Comparison of ENCODE assay signal across 14 mouse cellular contexts in the genomic region with DNA sequence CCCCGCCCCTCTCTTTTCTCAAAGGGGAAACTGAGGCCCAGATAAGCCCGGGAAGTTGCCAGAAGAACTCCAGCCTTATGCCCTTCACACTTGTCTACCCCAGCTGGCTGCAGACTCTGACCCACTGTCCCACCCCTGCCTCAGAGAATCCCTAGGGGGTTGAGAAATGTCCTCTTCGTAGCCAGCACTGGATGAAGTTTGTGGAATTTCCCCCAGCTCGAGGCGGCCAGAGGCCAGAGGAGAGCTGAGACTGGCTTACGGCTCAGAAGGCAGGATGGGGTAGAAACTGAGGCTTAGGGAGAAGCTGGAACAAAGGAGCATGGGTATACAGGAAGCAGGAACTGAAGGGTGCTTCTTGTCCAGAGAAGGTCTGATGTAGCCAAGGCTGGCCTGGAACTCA. TPM values are rescaled to one million over a fixed set of nuclear protein-coding genes. Genes with fewer than 3 reads are reported as not detected.
DNase-seq lines count a peak whose midpoint lies in the region; ATAC-seq and TF ChIP-seq lines count a peak whose summit lies in the region.
"Had no signal": no experiment of that assay in that cellular context is flagged by ENCODE, and none has a peak within 500 bp of the region (broad histone marks: within the 10 kb centered on the region; RNA-seq: fewer than 3 reads in every experiment).

No protein-coding gene starts in this region.

- no peak overlapping the region; the same call in 1 of the 2 replicates for H3K4me3 ChIP-seq in gastrocnemius, adult 2 months
- no peak overlapping the region for H3K4me3 ChIP-seq in lung, embryonic 15.5 days
- H3K4me3 ChIP-seq in intestine, postnatal 0 days (ENCODE audit: low read depth, low read length) = no peak overlapping the region
- H3K4me3 ChIP-seq: embryonic facial prominence, embryonic 13.5 days; hindbrain, embryonic 15.5 days; limb, embryonic 12.5 days had no signal

- no peak overlapping the region for H3K9ac ChIP-seq in lung, embryonic 15.5 days
- no peak overlapping the region for H3K9ac ChIP-seq in intestine, postnatal 0 days (ENCODE audit: low read depth, low read length)
- H3K9ac ChIP-seq: embryonic facial prominence, embryonic 13.5 days; hindbrain, embryonic 15.5 days; limb, embryonic 12.5 days had no signal

- WGBS in lung, embryonic 15.5 days = 55% methylated on average over 6 of the region's 6 CpGs
- 61% methylated on average over 6 of the region's 6 CpGs for WGBS in intestine, postnatal 0 days

- peak; percentile 71 for DNase-seq in gastrocnemius, adult 2 months
- no peak for DNase-seq in gastrocnemius, postnatal 14 days
- peak; percentile 62 for DNase-seq in adrenal gland, postnatal 14 days
- peak; percentile 66 for DNase-seq in heart, postnatal 25 days (ENCODE audit: low spot score)
- DNase-seq in right cerebral cortex, postnatal 14 days = no peak
- no peak for DNase-seq in urinary bladder, postnatal 25 days (ENCODE audit: low spot score)
- DNase-seq: cerebellum, adult 8-10 months; spleen, adult 18-20 months; thymus, adult 2 months had no signal

- peaks cover 19% of the 10 kb centered on the region for H3K4me1 ChIP-seq in lung, embryonic 15.5 days
- H3K4me1 ChIP-seq in intestine, postnatal 0 days (replicated peaks; ENCODE audit: control insufficient read depth, insufficient read depth, low read length) = no peaks in the 10 kb centered on the region

- TF ChIP-seq CTCF in gastrocnemius, adult 2 months (IDR thresholded peaks at IDR 0.05) = no peak
- no peak for TF ChIP-seq CTCF in intestine, postnatal 0 days (IDR thresholded peaks at IDR 0.05; ENCODE audit: low read depth)

- H3K9me3 ChIP-seq in lung, embryonic 15.5 days = no peaks in the 10 kb centered on the region
- H3K9me3 ChIP-seq in intestine, postnatal 0 days (ENCODE audit: control insufficient read depth) = no peaks in the 10 kb centered on the region
- H3K9me3 ChIP-seq: embryonic facial prominence, embryonic 13.5 days; hindbrain, embryonic 15.5 days; limb, embryonic 12.5 days had no signal

- ATAC-seq in lung, embryonic 15.5 days (ENCODE audit: borderline replicate concordance, extremely low read depth, low FRiP score, low TSS enrichment) = no peak
- no peak for ATAC-seq in intestine, postnatal 0 days

- intact Hi-C loops in gastrocnemius, adult 2 months (cut with DNase I) = no loop called here
- intact Hi-C loops in gastrocnemius, postnatal 14 days (cut with DNase I; ENCODE audit: low total_unique reads) = no loop called here
- intact Hi-C loops in heart, postnatal 25 days (cut with DNase I) = no loop called here

- H3K27me3 ChIP-seq in lung, embryonic 15.5 days = no peaks in the 10 kb centered on the region
- no peaks in the 10 kb centered on the region for H3K27me3 ChIP-seq in intestine, postnatal 0 days (replicated peaks; ENCODE audit: control insufficient read depth, insufficient read depth, low read length)
- H3K27me3 ChIP-seq: embryonic facial prominence, embryonic 13.5 days; hindbrain, embryonic 15.5 days; limb, embryonic 12.5 days had no signal

- H3K4me2 ChIP-seq in lung, embryonic 15.5 days = no peak overlapping the region
- H3K4me2 ChIP-seq in intestine, postnatal 0 days (replicated peaks; ENCODE audit: low read depth) = no peak overlapping the region
- H3K4me2 ChIP-seq: embryonic facial prominence, embryonic 13.5 days; hindbrain, embryonic 15.5 days; limb, embryonic 12.5 days had no signal

- peak overlapping the region; percentile 82 for H3K27ac ChIP-seq in gastrocnemius, adult 2 months
- H3K27ac ChIP-seq in lung, embryonic 15.5 days = 0 out of 2 replicates have a peak overlapping the region, but pooled peaks have one; percentile 40
- H3K27ac ChIP-seq in intestine, postnatal 0 days (ENCODE audit: low read depth, low read length) = no peak overlapping the region
- H3K27ac ChIP-seq: hindbrain, embryonic 15.5 days; limb, embryonic 12.5 days had no signal

- H3K36me3 ChIP-seq in lung, embryonic 15.5 days = no peaks in the 10 kb centered on the region
- no peaks in the 10 kb centered on the region for H3K36me3 ChIP-seq in intestine, postnatal 0 days (ENCODE audit: control insufficient read depth, insufficient read depth)
- H3K36me3 ChIP-seq: embryonic facial prominence, embryonic 13.5 days; hindbrain, embryonic 15.5 days; limb, embryonic 12.5 days had no signal

RNA-seq across cellular contexts. Expression of a gene that starts 7.7 kb away (rescaled TPM):
- total RNA-seq in gastrocnemius, adult 2 months (2021) = not detected
- not detected for total RNA-seq in gastrocnemius, postnatal 14 days (2021)
- total RNA-seq in adrenal gland, postnatal 14 days (2021) = not detected in 2 replicates
- not detected for total RNA-seq in heart, postnatal 25 days (2021)
- polyA plus RNA-seq in lung, embryonic 15.5 days (2015; fragmentation: Nextera tagmentation; extraction: Ambion mirVana) = 0.28 TPM in 1 of 2 replicates, not detected in the other
- polyA plus RNA-seq in intestine, postnatal 0 days (2015; fragmentation: Nextera tagmentation; extraction: Ambion mirVana) = 1.1 and 1.5 TPM in 2 replicates
- polyA plus RNA-seq: embryonic facial prominence, embryonic 13.5 days; hindbrain, embryonic 15.5 days had no signal

RNA-seq across cellular contexts. Expression of a gene that starts 34.5 kb away (rescaled TPM):
- total RNA-seq in gastrocnemius, adult 2 months (2021) = 1 to 10 TPM; 3.2 to 6.1 TPM
- 1 to 10 TPM; 5.6 to 9.8 TPM for total RNA-seq in gastrocnemius, postnatal 14 days (2021)
- 13.7 and 26.8 TPM in 2 replicates for total RNA-seq in adrenal gland, postnatal 14 days (2021)
- total RNA-seq in heart, postnatal 25 days (2021) = 10 to 100 TPM in 1 of 2 experiments, 1 to 10 TPM in 1; 7.3 to 10.8 TPM
- polyA plus RNA-seq in lung, embryonic 15.5 days (2015; fragmentation: Nextera tagmentation; extraction: Ambion mirVana) = 22.5 and 27.8 TPM in 2 replicates
- 7.1 and 7.3 TPM in 2 replicates for polyA plus RNA-seq in intestine, postnatal 0 days (2015; fragmentation: Nextera tagmentation; extraction: Ambion mirVana)

Comparison
In these comparisons a context has a peak if more than half of its experiments do, and no peak if none do; other contexts are left out.
1. DNase-seq: peak in gastrocnemius, adult 2 months (single experiment), adrenal gland, postnatal 14 days (single experiment) and heart, postnatal 25 days (single experiment); none in gastrocnemius, postnatal 14 days (single experiment), right cerebral cortex, postnatal 14 days (single experiment) and urinary bladder, postnatal 25 days (single experiment).